Mouse (Mus musculus): ENCODE results near the gene Pnkp. TPM values are rescaled to one million over a fixed set of nuclear protein-coding genes. Genes with fewer than 3 reads are reported as not detected.

Pnkp gene
- polyA plus RNA-seq, 1 experiment = 53.4 TPM

DNA sequence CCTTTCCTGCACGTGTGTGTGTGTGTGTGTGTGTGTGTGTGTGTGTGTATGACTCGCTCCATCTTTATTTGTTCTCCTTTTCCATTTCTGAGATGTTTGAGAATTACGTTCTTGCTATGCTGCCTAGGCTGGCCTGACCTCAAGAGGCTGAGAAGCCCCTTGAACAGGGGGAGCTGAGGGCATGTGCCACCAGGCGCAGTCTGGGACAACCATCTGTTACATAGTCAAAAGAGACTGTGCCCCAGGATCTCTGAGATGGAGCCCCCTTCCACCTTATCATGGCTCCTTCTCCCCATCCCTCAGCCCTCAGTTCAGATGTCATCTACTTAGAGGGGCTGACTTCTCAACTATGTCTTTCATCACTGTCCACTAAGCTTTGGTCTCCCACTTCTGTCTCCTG lies 42.5 kb upstream of the Pnkp start:
- TF ChIP-seq POLR2A (IDR thresholded peaks at IDR 0.05; ENCODE audit: low read depth, low read length) (no peak), CTCF (conservative IDR thresholded peaks at IDR 0.05; ENCODE audit: insufficient read depth, insufficient read length, low read depth, low read length) (no peak)
- WGBS = 88% methylated on average over 4 of the region's 4 CpGs
- H3K36me3 ChIP-seq (ENCODE audit: control insufficient read depth, insufficient read depth, low read length) = no peaks in the 10 kb centered on the region
- H3K4me3 ChIP-seq (ENCODE audit: insufficient read depth, low read depth, low read length) = no peak overlapping the region
- no peaks in the 10 kb centered on the region for H3K27me3 ChIP-seq (replicated peaks; ENCODE audit: control insufficient read depth, insufficient read depth, low read length)
- H3K27ac ChIP-seq (ENCODE audit: insufficient read depth, low read depth, low read length) = no peak overlapping the region
- peaks cover 13% of the 10 kb centered on the region; the same call in 1 of the 2 replicates for H3K4me1 ChIP-seq (ENCODE audit: control insufficient read depth, insufficient read depth, low read length)
- DNase-seq = no peak

DNA sequence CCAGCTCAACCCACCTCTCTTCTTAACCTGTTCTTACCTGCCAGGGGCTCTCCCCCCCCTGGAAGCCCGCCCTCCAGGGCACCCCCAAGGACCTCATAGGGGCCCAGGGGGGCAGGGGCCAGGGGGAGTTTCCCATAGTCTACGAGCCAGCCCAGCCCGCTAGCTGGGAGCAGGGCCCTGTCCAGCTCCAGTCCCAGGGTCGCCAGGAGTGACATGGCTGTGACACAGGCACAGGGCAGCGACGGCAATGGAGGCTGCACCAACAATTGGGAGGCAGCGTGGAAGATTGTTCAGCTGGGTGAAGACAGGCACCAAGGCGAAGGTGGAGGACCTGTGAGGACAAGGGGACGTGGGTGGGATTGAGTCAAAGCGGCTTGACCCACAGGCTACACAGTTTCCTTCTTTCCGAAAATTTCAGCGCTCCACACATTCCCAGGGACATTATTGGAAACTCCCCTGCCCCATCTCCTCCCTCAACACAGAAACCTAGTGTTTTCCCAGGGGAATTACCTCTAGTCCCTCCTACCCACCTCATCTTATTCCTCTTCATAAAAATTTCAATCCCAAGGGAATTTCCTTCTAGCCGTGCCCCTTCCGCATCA lies 41.9 kb upstream of the Pnkp start:
- TF ChIP-seq POLR2A (IDR thresholded peaks at IDR 0.05; ENCODE audit: low read depth, low read length) (no peak), CTCF (conservative IDR thresholded peaks at IDR 0.05; ENCODE audit: insufficient read depth, insufficient read length, low read depth, low read length) (no peak)
- Histone ChIP-seq H3K27ac (ENCODE audit: insufficient read depth, low read depth, low read length) (peak overlapping the region; percentile 24; the same call in 1 of the 2 replicates), H3K4me1 (ENCODE audit: control insufficient read depth, insufficient read depth, low read length) (peaks cover 18% of the 10 kb centered on the region), H3K27me3 (replicated peaks; ENCODE audit: control insufficient read depth, insufficient read depth, low read length) (no peaks in the 10 kb centered on the region), H3K4me3 (ENCODE audit: insufficient read depth, low read depth, low read length) (peak overlapping the region; percentile 82), H3K36me3 (ENCODE audit: control insufficient read depth, insufficient read depth, low read length) (no peaks in the 10 kb centered on the region)
- WGBS = 36% methylated on average over 14 of the region's 14 CpGs
- no peak for DNase-seq

DNA sequence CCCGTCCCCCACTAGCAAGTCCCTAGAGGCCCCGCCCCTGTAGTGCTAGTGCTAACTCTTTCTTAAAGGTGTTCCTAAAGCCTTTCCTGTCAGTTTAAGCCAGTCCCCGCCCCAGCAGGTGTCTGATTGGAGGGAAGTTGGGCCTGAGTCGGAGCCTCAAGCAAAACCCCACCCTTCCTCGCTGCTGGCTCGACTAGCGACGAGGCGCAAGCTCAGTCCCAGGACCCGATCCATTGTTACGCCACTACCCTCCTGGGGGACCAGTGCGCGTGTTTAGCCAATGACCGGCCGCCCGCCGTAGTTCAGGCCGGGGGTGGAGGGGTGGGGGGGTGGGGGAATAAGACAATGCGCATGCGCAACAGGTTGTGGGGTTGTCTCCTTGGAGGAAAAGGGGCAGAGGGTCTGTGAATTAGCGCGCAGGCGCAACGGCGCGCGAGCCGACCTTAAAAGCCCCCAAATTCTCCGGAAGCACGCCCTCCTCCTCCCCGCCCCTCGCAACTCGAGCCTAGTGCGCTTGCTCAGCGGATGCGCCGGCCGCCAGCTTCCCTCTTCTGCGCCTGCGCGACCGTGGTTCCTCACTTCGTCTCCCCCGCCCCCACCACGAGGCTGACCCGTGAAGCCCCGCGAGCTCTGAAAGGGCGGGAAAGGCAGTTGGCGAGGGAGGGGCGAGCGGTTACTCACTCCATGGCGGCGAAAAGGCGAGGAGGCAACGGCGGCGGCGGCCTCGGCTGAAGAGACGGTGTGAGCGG lies 41.0 kb upstream of the Pnkp start, which contains the start of the genes Nup62 and Il4i1:
TSS of gene Nup62 (plus strand) at position 368 of the 749 bp plus-strand sequence.
TSS of gene Il4i1 (plus strand) at position 667 of the 749 bp plus-strand sequence.
- no peaks in the 10 kb centered on the region for H3K27me3 ChIP-seq (replicated peaks; ENCODE audit: control insufficient read depth, insufficient read depth, low read length)
- TF ChIP-seq CTCF (conservative IDR thresholded peaks at IDR 0.05; ENCODE audit: insufficient read depth, insufficient read length, low read depth, low read length) (0 out of 2 replicates have a peak, but pooled peaks have one; percentile 3), POLR2A (IDR thresholded peaks at IDR 0.05; ENCODE audit: low read depth, low read length) (no peak)
- WGBS = 1% methylated on average over 60 of the region's 62 CpGs

DNA sequence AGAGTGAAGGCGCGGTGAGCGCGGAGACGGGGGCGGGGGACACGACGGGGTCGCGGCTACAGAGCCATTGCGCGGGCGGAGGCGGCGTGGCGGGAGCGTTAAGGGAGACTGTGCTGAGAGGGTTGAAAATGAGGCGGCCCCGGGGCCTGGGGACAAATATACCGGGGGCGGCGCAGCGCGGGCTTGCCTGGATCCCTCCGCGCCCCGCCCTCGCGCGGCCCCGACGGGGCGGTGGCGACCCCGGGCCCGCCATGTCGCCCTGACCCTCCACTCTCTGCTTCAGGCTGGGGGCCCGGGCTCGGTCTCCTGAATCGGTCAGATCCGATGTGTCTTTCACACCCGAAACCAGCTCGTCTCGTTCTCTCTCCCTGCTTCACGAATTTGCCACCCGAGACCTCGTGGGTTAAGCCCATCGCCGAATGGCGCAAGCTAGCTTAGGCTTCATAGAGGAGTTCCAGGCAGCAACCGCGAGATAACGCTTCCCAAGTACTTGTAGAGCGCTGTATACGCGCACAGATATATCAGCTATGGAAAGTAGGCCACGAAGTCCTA lies 40.4 kb upstream of the Pnkp start, which contains the start of gene Atf5:
TSS of gene Atf5 (minus strand) at position 189 of the 552 bp plus-strand sequence.
- H3K4me1 ChIP-seq (ENCODE audit: control insufficient read depth, insufficient read depth, low read length) = peaks cover 20% of the 10 kb centered on the region
- no peaks in the 10 kb centered on the region for H3K27me3 ChIP-seq (replicated peaks; ENCODE audit: control insufficient read depth, insufficient read depth, low read length)
- peak within 1 kb of the TSS; percentile 82 for H3K4me3 ChIP-seq (ENCODE audit: insufficient read depth, low read depth, low read length)
- under 1% methylated on average over 52 of the region's 57 CpGs for WGBS
- H3K27ac ChIP-seq (ENCODE audit: insufficient read depth, low read depth, low read length) = peak within 1 kb of the TSS; percentile 76
- TF ChIP-seq CTCF (conservative IDR thresholded peaks at IDR 0.05; ENCODE audit: insufficient read depth, insufficient read length, low read depth, low read length) (no peak), POLR2A (IDR thresholded peaks at IDR 0.05; ENCODE audit: low read depth, low read length) (no peak)
- H3K36me3 ChIP-seq (ENCODE audit: control insufficient read depth, insufficient read depth, low read length) = no peaks in the 10 kb centered on the region
- DNase-seq = peak; percentile 51

More for the DNA sequence above, 41.0 kb upstream of the Pnkp start, which contains the start of the genes Nup62 and Il4i1:
- H3K4me1 ChIP-seq (ENCODE audit: control insufficient read depth, insufficient read depth, low read length) = peaks cover 20% of the 10 kb centered on the region
- DNase-seq = peak; percentile 99
- H3K4me3 ChIP-seq (ENCODE audit: insufficient read depth, low read depth, low read length) = peak within 1 kb of the TSS; percentile 82
- H3K36me3 ChIP-seq (ENCODE audit: control insufficient read depth, insufficient read depth, low read length) = no peaks in the 10 kb centered on the region
- H3K27ac ChIP-seq (ENCODE audit: insufficient read depth, low read depth, low read length) = peak within 1 kb of the TSS; percentile 76

DNA sequence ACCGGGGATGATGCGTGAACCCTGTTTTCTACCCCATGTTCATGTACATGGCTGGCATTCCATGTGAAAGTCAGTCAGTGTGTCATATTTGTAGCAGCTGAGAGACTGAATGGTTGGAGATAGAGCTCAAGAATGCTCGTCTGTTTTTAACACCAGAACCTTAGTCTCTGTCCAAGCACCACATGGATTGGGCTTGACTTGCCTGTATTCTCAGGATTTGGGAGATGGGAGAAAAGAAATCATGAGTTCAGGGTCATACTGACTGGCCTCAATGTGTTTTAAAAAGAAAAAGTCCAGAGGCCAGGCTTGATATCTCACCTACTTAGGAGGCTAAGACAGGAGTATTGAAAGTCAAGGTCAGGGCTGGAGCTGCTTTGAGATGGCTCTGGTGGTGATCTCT lies 39.5 kb upstream of the Pnkp start:
- H3K4me3 ChIP-seq (ENCODE audit: insufficient read depth, low read depth, low read length) = peak overlapping the region; percentile 82
- no peaks in the 10 kb centered on the region for H3K27me3 ChIP-seq (replicated peaks; ENCODE audit: control insufficient read depth, insufficient read depth, low read length)
- DNase-seq = no peak
- no peaks in the 10 kb centered on the region for H3K36me3 ChIP-seq (ENCODE audit: control insufficient read depth, insufficient read depth, low read length)
- peak overlapping the region; percentile 76 for H3K27ac ChIP-seq (ENCODE audit: insufficient read depth, low read depth, low read length)
- H3K4me1 ChIP-seq (ENCODE audit: control insufficient read depth, insufficient read depth, low read length) = peaks cover 20% of the 10 kb centered on the region
- TF ChIP-seq CTCF (conservative IDR thresholded peaks at IDR 0.05; ENCODE audit: insufficient read depth, insufficient read length, low read depth, low read length) (no peak), POLR2A (IDR thresholded peaks at IDR 0.05; ENCODE audit: low read depth, low read length) (no peak)
- 8% methylated on average over 3 of the region's 3 CpGs for WGBS

DNA sequence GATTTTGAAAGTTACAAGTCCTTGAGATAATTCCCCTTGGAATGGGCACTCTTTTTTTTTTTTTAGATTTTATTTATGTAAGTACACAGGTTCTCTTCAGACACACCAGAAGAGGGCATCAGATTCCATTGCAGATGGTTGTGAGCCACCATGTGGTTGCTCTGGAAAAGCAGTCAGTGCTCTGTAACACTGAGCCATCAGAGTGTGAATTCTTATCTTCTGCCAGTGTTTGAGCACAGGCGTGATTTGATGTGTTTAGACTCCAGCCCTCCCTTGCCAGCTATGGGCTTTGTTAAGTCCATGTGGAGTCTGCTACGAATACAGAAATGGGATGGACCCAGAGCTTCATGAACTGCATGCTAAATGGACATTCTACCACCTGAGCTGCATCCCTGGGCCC lies 38.8 kb upstream of the Pnkp start:
- TF ChIP-seq CTCF (conservative IDR thresholded peaks at IDR 0.05; ENCODE audit: insufficient read depth, insufficient read length, low read depth, low read length) (peak; percentile 28; the same call in 1 of the 2 replicates), POLR2A (IDR thresholded peaks at IDR 0.05; ENCODE audit: low read depth, low read length) (no peak)
- WGBS = 35% methylated on average over 2 of the region's 2 CpGs
- H3K4me1 ChIP-seq (ENCODE audit: control insufficient read depth, insufficient read depth, low read length) = peaks cover 20% of the 10 kb centered on the region
- H3K4me3 ChIP-seq (ENCODE audit: insufficient read depth, low read depth, low read length) = no peak overlapping the region
- DNase-seq = no peak
- H3K27ac ChIP-seq (ENCODE audit: insufficient read depth, low read depth, low read length) = no peak overlapping the region
- H3K27me3 ChIP-seq (replicated peaks; ENCODE audit: control insufficient read depth, insufficient read depth, low read length) = no peaks in the 10 kb centered on the region
- H3K36me3 ChIP-seq (ENCODE audit: control insufficient read depth, insufficient read depth, low read length) = no peaks in the 10 kb centered on the region
